Mouse (Mus musculus) MEL-GATA-1-ER (cell line): Measurements from ENCODE around the gene Mios.

Experiments
- DNase-seq: peaks from one replicate; pipeline ENCODE4 v3.0.0-alpha.2; 2012; ENCODE audit warnings: low read depth; ENCODE audit errors: extremely low read depth

The Mios gene

GRCm38 (mm10) chr6:8278426-8279002 lies 69.5 kb downstream of the Mios start:
- no peak for DNase-seq

GRCm38 (mm10) chr6:8283255-8283654 lies 74.2 kb downstream of the Mios start:
- no peak for DNase-seq

- no peak for DNase-seq
Observed at GRCm38 (mm10) chr6:8285401-8285960, 76.5 kb downstream of the Mios start.
